In the genomic region with DNA sequence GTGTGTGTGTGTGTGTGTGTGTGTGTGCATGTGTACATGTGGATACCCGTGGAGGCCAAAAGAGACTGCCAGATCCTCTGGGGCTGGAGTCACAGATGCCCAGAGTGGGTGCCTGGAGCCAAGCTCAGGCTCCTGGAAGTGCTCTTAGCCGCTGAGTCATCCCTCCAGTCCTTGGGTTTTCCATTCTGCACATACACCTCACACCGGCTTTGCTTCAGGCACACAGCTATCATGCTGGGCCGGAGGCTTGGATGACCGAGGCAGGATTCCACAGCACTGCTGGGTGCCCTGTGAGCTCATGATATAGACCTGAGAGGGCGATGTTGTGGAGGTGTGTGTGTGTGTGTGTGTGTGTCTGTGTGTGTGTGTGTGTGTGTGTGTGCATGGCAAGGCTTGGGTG, we compare ENCODE assay signal across 13 mouse cellular contexts.
DNase-seq lines count a peak whose midpoint lies in the region.
"Had no signal": no experiment of that assay in that cellular context is flagged by ENCODE, and none has a peak within 500 bp of the region (broad histone marks: within the 10 kb centered on the region; RNA-seq: fewer than 3 reads in every experiment).

No protein-coding gene starts in this region.

- peak; percentile 64 for DNase-seq in cerebellum, adult 11-12 months
- DNase-seq in cerebellum, adult 11 months = no peak
- DNase-seq in cerebellum, adult 9-11 months = peak; percentile 69
- no peak for DNase-seq in cerebellum, postnatal 4 days (ENCODE audit: low spot score in 2 of 2)
- peak; percentile 22 for DNase-seq in 3T3-L1 (ENCODE audit: low read depth, low spot score)
- peak; percentile 88 for DNase-seq in brain, adult 2 months (ENCODE audit: low read depth, low spot score)
- no peak for DNase-seq in layer of hippocampus, adult 11-12 months (ENCODE audit: low spot score)
- DNase-seq: adrenal gland, adult 8-10 months; adrenal gland, postnatal 36 days; gastrocnemius, postnatal 10 days; heart, adult 18-20 months; heart, postnatal 14 days; kidney, adult 18-20 months had no signal

Comparison
In these comparisons a context has a peak if more than half of its experiments do, and no peak if none do; other contexts are left out.
1. DNase-seq: peak in cerebellum, adult 11-12 months (single experiment), cerebellum, adult 9-11 months (single experiment), 3T3-L1 (single experiment) and brain, adult 2 months (single experiment); none in cerebellum, adult 11 months (single experiment), cerebellum, postnatal 4 days (0 of 2) and layer of hippocampus, adult 11-12 months (single experiment).